Mouse (Mus musculus) cerebellum, postnatal 4 days (tissue): ENCODE data around the gene Kcnj8.
"Not testable (repeated sequence)": the region's sequence is repeated elsewhere in the genome, so short reads cannot be mapped to it uniquely, and the experiment has no call there.

Experiments
- DNase-seq, 2 experiments: peaks; one replicate each; pipeline ENCODE4 v3.0.0; 2022; ENCODE audit warnings: low spot score in 2 of 2, mixed read lengths in 1 of 2

Kcnj8 gene

DNA sequence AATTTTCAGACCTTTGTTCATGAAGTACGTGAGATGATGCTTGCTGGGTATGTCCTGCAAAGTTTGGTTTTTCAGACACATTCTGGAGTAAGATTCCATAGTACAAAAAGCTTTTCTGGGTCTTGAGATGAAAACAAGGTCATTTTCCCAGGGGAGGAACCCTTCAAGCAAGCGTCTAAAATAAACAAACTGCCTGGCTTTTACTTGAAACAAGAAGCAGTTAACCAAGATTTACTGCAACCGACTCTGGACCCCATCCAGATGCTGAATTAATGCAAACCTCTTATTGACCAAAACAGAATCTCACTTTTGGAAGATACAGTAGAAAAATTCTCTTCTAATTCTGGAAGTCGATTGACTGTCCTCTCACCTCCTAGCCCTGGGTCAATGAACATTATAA is 20.5 kb downstream of the Kcnj8 start:
- no peak for DNase-seq

DNA sequence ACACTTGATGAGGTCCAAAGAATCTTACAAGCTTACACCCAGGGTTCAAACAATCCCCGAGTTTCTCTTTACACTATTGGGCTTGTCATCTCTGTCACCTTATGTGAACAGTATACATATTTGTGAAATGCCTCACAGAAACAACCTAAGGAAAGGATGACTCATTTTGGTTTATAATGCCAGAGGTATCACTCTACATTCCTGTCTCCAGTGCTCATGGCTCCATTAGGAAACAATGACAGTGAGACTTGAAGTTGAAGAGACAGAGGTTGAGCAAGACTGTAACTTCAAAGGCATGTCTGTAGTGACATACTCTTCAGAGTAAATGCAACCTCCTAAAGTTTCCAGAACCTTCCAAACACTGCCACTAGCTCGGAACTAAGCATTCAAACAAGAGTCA is 23.0 kb downstream of the Kcnj8 start:
- DNase-seq, result no peak

DNA sequence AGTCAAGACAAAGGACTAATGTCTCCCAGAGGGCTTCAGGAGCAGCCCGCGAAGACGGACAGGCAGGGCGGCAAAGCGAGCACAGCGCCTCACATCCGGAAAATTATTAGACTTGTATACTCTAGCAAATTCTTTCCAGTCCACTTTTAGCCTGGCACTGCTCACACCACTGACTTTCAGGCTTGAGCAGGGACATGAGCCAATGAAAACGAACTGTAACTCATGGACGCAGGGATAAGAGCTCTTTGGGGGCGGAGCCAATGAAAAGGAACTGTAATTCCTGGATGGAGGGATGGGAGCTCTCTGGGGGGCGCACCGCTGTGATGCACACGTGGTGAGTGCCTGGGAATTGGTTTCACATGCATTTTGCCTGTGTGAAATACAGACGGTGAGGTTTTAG is 26.3 kb downstream of the Kcnj8 start:
- DNase-seq, result no peak

DNA sequence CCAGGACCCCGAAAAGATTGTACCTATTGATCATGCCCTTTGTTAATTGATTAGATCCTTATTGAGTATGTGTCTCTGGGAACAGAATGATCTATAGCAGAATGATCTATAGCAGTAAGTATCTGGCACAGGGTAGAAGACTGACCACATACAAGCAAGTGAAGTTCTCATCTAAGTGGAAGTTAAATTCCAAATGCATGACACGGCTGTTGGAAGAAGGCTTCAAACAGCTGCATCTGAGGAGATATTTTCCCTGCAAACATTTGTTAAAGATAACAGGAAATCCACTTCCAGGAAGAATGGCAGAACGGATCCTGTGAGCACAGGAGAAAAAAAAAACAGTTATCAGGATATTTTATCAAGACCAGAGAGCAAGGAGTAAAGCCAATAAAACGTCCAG is 27.8 kb downstream of the Kcnj8 start:
- no peak for DNase-seq

DNA sequence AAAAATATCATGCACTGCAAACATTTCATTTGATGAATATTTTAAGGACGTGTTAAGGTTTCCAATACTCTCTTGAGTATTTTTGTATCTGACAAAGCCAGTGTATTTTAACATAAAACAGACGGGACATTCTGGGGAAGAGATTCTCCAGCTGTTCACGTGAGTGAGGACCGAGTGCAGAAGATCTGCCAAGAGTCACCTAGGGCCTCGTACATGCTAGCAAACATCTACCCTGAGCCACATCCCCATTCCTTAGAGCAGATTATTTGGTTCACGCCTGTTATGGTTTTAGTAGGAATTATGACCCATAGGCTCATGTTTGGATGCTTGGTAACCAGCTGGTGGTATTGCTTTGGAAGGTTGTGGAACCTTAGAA is 28.6 kb downstream of the Kcnj8 start:
- DNase-seq, result no peak

DNA sequence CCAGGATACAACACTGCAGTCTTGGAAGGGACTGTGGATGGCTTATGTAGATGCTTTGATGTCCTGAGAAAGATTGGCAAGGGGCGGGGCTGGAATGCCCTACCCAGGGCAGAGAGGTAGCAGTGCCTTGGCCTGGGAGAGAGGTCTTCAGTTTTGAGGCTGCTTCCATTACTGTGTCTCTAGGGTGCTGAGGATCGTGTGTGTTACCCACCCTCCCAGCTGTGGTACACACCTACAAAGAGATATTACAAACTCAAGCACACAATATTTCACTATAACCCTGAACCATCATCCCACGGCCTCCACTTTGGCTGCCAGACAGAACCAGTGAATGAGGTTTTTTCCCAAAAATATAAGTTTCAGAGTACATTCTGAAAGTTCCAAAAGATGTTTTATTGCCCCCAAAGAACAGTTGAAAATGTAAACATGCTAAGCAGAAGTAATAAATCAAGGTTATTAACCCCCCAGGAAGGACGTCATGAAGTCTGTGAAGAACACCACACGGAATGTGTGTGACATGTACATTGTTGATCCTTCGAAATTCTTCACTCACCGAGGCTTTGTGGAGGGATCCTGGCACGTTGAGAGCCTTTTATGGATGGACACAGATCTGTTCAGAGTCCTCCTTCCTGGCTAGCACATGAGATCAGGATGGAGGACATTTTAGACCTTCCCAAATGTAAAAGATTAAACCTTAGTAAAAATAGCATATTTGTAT is 29.2 kb downstream of the Kcnj8 start:
- DNase-seq, result no peak

DNA sequence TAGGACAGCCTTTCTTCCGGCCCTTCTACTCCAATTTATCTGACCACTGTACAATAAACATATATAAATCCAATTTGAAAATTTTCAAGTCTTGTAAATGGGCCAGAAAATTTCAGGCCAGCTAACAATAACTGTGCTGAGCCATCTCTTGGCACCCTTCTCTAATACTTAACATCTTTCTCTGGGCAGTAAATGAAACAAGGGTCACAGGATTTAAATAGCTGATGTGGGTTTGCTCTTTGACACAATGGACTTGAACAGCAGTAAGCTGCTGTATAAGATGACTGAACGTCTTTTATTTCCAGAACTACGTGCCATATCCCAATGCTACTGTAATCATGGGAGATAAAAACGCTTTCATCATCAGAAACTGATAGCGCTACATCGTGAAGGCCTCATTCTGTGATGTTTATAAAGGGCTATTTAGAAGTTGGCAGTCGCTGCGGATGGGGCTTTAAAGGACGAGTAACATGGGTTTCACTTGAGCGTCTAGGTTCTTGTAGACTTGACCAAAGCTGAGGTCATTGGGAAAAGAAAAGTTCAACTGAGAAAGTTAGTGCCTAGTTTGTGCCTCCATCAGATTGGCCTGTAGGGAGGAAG is 30.8 kb downstream of the Kcnj8 start:
- DNase-seq, result no peak

DNA sequence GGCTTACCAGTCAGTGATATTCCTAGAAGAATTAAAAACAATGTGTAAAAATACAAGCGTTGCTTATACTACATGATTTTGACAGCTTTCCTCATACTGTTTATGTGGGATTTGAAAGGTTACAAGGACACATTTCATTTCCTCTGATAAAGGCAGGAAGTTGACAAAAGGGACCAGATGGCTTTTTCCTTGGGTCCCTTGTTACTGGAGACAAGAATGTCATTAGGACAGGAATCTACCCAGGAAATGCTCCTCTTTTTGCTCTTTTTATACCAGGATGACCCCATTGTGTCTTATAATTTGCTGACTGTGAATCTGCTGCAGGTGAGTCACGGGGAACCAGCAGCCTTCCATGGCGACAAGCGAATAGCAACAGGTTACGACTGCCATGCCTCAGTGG is 31.3 kb downstream of the Kcnj8 start:
- no peak for DNase-seq

DNA sequence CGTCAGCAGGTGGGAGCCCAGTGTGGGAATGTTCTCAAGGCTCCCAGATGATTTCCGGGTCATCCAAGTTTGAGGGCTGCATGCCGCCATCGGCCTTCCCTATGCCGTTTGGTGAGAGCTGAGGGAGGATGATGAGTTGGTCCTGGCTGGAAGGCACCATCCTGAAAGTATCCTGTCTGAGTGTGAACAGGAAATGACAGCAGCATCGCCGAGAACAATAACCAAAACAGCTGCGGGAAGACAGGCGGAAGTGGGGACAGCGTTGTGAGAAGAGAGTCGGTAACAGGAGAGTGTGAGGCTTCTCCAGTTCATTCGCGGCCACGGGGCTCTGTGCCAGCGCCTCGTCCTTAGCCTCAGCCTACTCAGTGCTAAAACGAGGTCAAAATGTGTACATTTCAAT is 32.9 kb downstream of the Kcnj8 start:
- DNase-seq, result no peak

DNA sequence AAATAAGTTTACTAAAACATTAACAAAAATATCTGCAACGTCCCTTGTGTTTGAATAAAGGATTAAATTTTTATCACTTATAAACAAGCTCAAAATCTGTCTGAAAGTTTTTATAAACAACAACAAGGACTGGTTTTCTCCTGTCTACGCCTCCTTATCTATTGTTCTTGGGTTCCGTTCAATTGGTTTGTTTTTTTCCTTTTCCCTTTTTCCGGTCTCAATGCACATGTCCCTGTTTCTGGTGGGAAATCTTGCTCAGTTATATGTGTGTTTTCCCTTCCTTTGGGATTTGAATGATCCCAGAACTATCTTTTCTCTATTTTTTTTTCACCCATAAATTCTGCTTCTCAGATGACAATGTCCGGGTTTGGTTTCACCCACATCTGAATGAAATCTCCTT is 38.0 kb downstream of the Kcnj8 start:
- no peak for DNase-seq

DNA sequence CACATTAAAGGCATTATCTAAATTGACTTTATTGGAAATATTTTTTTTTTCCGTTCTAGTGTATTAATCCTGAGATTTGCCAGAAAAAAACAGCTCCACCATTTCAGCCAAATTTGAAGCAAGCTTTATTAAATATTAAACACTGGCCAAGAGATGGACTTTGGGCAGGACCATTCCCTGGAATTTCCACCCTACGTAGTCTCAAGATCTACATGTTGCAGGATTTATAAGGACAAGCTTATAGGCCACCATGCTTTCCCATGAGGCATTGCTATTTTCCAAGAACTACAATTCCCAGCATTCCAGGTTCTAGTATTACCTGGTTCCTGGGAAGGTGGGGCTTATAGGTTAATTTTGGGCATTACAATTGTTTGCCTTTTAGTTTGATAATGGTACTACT is 38.7 kb downstream of the Kcnj8 start:
- DNase-seq, result no peak

DNA sequence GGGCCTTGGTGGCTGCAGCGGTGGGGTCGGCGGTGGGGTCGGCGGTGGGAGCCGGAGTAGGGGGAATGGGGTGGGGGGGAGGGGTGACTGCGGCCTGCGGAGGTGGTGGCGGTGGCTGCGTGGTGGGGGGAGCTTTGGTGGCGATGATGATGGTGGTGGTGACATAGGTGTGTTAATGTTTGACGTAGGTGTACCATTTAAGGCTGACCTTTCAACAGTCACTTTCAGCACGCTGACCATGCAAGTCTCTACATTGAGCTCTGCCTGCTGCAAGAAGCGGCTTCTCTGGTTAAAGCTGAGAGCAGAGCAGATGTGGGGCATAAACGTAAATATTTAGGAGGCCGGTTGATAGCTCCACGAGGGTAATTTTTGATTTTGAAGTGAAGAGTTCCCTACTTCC is 39.3 kb downstream of the Kcnj8 start:
- no peak for DNase-seq

DNA sequence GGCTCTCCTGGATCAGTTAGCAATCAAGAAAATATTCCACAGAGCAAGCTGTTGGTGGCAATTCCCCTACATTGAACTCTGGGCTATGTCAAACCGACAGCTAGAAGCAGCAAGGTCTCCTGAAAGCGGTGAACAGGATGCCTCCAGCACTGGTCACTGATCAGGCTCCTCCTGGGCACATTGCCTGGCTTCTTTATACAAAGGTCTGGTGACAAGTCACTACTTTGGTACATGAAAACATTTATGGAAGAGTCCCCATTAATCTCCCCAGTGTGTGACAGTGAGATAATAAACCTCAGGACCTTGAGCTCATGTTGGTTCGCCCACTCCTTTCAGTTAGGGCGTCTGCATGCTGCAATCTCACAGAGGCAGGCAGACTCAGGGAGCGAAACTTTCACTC is 41.0 kb downstream of the Kcnj8 start:
- no peak for DNase-seq

DNA sequence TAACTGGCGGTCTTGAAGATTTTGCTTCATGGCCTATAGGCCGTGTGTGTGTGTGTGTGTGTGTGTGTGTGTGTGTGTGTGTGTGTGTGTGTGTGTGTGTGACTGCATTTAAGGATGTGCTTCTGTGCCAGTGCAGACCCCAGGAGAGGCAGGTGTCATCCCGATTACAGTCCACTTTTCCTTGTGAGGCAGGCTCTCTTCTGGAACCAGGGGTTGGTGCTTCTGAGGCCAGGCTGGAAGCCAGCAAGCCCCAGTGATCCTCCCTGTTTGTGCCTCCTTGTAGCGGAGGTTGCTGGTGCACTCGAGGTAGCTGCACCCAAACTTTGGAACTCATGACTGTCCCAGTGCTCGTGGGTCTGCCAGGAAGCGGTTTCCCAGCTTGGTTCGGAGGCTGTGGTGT is 41.7 kb downstream of the Kcnj8 start:
- no peak for DNase-seq

DNA sequence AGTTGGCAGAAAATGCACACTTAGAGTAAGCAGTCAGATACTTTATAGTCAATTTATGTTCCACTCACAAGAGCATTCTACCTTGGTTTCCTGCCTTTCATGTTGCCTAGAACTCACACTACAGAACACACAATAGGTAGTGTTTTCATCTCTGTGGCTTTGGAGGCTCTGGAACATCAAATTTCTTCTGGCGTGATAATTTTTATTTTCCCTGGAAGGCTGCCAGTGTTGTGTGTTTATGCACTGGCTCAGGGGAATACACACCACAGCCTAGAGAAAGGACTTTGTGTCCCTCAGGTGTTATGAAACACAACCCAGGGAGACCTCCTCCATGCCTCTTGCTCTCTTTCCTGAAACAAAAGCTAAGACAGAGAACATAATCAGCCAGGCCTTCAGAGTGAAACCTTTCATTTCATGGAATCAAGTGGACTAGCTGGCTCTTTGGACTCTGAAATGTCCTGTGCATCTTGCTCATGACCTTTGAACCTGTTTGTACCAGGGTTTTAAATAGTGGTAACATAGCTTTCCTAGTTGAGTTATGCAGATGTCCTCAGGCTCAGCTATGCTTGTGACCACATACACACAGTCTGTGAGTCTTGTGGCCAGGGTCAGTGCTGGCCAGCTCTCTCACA is 43.4 kb downstream of the Kcnj8 start:
- no peak for DNase-seq

DNA sequence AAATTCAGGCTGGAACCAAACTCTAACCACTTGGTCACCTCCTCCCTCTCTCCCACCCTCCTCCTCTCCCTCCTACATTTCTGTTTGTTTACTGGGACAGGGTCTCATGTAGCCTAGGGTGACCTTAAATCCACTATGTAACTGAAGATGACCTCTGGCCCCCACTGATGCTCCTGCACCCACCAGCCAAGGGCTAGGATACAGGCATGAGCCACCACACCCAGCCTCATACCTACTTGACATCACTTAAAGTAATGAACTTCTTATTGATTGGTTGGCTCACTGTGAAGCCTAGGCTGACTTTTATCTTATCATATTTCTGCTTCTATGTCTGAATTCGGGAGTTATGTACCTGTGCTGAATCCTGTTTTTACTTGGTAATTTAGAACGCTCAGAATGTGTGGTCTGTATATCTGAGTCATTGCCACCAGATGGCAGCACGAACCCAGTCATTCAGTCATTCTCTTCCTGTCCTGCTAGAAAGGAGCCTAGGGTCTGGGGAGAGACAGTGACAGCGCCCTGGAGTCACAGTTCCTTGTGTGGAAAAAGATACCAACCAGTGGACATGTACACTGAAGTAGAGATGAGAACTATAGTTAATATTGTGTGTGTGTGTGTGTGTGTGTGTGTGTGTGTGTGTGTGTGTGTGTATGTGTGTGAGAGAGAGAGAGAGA is 46.6 kb downstream of the Kcnj8 start:
- peak; percentile 49 to 71 for DNase-seq

DNA sequence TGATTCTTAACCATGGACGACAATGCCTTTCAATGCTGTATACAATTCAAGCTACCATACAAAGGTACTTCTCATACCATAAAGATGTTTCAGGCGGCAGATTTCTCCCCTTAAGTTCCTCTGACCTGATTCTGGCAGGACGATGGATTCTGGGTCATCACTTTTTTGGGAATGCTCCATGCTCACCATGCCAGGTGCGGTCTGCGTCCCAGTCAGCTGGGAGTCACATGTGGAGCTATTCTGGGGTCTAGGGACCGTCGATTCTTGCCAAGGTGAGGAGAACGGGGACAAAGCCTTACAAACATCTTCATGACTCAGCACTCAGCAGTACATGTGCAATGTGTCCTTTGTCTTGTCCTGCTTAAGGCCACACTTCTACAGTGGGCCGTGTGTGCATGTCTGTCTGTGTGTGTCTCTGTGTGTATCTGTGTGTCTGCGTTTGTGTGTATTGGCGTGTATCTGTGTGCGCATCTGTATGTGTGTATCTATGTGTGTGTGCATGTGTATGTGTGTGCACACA is 49.8 kb downstream of the Kcnj8 start:
- DNase-seq, result no peak

DNA sequence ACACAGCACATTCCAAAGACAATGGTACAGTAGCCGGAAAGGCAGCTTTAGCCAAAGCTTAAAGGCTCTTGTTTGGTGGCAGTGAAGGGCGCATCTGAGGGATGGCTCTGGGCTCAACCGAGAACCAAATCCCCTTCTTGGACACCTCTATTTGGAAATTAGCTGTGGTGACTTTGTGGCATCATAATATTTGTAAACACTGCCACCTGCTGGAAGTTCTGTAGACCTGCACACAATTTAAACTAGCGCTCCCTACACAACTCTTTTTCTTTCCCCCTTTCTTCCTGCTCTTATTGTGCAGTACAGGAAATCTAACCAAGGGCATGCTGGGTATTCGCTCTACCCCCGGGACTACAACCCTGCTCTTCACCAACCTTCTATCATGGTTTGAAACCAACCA is 52.3 kb downstream of the Kcnj8 start:
- DNase-seq, result peak in 1 of 2 experiments; percentile 20

DNA sequence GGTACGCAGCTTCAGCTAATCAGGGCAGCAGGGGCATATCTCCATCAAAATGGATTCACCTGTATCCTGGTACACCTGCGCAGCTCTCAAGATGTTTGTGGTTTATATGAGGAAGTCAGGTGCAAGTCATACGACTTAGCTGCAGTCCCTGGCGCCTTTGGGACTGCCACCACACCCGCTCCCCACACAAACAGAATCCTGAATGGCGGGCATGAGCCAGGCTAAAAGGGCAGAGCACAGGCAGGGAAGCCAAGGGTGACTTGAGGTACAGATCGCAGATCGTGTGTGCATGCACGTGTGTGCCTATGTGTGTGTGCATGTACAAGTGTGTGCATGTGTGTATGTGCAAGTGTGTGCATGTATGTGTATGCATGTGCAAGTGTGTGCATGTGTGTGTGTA is 56.0 kb downstream of the Kcnj8 start:
- not testable (repeated sequence) for DNase-seq

DNA sequence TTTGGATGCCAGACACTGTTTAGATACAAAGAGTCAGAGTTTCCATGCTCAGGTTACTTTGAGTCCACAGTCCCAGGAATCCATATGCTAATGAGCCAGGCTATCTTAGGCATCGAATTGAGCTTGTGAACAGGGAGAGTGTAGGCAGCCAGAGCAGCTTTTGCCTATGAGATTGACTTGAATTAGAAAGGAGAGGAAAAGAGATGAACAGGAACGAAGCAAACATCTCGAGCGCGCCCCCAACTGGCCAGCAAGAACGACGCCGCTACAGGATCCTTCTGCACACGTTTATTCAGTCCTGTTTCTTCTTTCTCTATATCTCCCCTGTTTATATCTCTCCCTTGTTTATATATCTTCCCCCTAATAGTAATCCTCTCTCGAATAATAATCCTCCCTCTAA is 56.5 kb downstream of the Kcnj8 start:
- DNase-seq, result peak in 1 of 2 experiments; percentile 65
